Mouse (Mus musculus): ENCODE measurements around the gene Zmat5. TPM values are rescaled to one million over a fixed set of nuclear protein-coding genes. Genes with fewer than 3 reads are reported as not detected.

The Zmat5 gene
- polyA plus RNA-seq, 1 experiment from 2014 or later = 31.0 TPM

GRCm38 (mm10) chr11:4736355-4736754, 31.9 kb downstream of the Zmat5 start:
- no peak overlapping the region for H3K4me2 ChIP-seq
- H3K36me3 ChIP-seq = no peaks in the 10 kb centered on the region
- no peak for ATAC-seq (ENCODE audit: low read depth)
- H3K27me3 ChIP-seq = no peaks in the 10 kb centered on the region
- no peaks in the 10 kb centered on the region for H3K9me3 ChIP-seq (replicated peaks)
- WGBS (ENCODE audit: insufficient replicate concordance) = 56% methylated on average over 6 of the region's 6 CpGs
- no peak overlapping the region for H3K4me3 ChIP-seq (replicated peaks)
- no peak overlapping the region for H3K9ac ChIP-seq
- no peak overlapping the region for H3K27ac ChIP-seq
- no peak for DNase-seq
- H3K4me1 ChIP-seq (replicated peaks) = peaks cover 5% of the 10 kb centered on the region; the same call in 1 of the 2 replicates

- no peak for ATAC-seq (ENCODE audit: low read depth)
- no peak overlapping the region for H3K9ac ChIP-seq
- 81% methylated on average over 10 of the region's 10 CpGs for WGBS (ENCODE audit: insufficient replicate concordance)
- no peak overlapping the region for H3K27ac ChIP-seq
- no peak overlapping the region for H3K4me2 ChIP-seq
- H3K27me3 ChIP-seq = peaks cover 10% of the 10 kb centered on the region
- H3K4me1 ChIP-seq (replicated peaks) = peaks cover 5% of the 10 kb centered on the region; the same call in 1 of the 2 replicates
- no peak for DNase-seq
- no peaks in the 10 kb centered on the region for H3K9me3 ChIP-seq (replicated peaks)
- no peaks in the 10 kb centered on the region for H3K36me3 ChIP-seq
- no peak overlapping the region for H3K4me3 ChIP-seq (replicated peaks)
These were observed 33.2 kb downstream of the Zmat5 start for GRCm38 (mm10) chr11:4737682-4738081.

GRCm38 (mm10) chr11:4738719-4739118, 34.2 kb downstream of the Zmat5 start:
- DNase-seq = no peak
- no peak overlapping the region for H3K4me3 ChIP-seq (replicated peaks)
- WGBS (ENCODE audit: insufficient replicate concordance) = 79% methylated on average over 16 of the region's 16 CpGs
- H3K27ac ChIP-seq = no peak overlapping the region
- no peak overlapping the region for H3K4me2 ChIP-seq
- no peaks in the 10 kb centered on the region for H3K9me3 ChIP-seq (replicated peaks)
- peaks cover 20% of the 10 kb centered on the region for H3K27me3 ChIP-seq
- no peak overlapping the region for H3K9ac ChIP-seq
- peaks cover 5% of the 10 kb centered on the region; the same call in 1 of the 2 replicates for H3K4me1 ChIP-seq (replicated peaks)
- no peaks in the 10 kb centered on the region for H3K36me3 ChIP-seq
- no peak for ATAC-seq (ENCODE audit: low read depth)

DNA sequence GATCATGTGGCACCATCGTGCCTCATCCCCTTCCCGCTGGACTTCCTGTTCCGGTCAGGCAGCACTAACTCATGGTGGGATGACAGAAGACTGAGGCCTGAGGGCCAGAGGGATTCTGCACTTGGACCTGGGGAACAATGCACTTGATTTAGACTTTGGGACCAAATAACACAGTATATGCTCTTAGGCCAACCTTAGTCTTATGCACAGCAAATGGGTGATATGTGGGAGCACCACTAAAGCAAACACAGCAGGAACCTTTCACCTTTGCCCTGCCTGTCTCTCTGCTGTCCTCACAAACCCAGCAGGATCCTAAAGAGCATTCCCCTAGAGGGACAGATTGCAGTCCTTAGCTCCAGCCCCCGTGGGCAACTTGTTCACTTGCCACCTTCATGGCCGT, 36.3 kb downstream of the Zmat5 start:
- no peak overlapping the region for H3K9ac ChIP-seq
- DNase-seq (no peak), ATAC-seq (ENCODE audit: low read depth) (peak; percentile 55)
- H3K4me2 ChIP-seq = no peak overlapping the region
- 37% methylated on average over 5 of the region's 5 CpGs for WGBS (ENCODE audit: insufficient replicate concordance)
- no peak overlapping the region for H3K27ac ChIP-seq
- no peaks in the 10 kb centered on the region for H3K36me3 ChIP-seq
- H3K4me3 ChIP-seq (replicated peaks) = no peak overlapping the region
- H3K27me3 ChIP-seq = peaks cover 41% of the 10 kb centered on the region
- H3K9me3 ChIP-seq (replicated peaks) = no peaks in the 10 kb centered on the region
- peaks cover 5% of the 10 kb centered on the region; the same call in 1 of the 2 replicates for H3K4me1 ChIP-seq (replicated peaks)

DNA sequence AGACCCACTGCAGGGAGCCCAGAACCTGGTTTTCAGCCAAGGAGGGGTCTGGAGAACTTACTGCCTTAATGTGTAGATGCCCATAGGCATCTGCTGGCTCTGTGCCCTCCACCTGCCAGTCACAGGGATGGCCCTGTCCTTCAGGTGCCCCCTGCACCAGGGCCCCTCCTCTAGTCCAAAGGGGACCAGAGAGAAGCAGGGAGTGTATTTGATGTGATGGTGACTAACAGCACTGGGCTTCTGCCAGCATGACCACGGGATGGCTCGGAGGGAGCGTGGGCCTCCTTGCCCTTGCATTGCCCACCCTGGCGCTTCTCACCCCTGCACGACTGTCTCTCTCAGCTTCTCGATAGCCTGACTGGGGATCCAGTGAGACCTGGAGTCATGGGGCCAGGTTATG, 40.2 kb downstream of the Zmat5 start:
- Histone ChIP-seq H3K9ac (no peak overlapping the region), H3K27me3 (peaks cover 80% of the 10 kb centered on the region), H3K4me3 (replicated peaks) (no peak overlapping the region), H3K36me3 (no peaks in the 10 kb centered on the region), H3K4me2 (no peak overlapping the region), H3K4me1 (replicated peaks) (peaks cover 12% of the 10 kb centered on the region), H3K27ac (no peak overlapping the region), H3K9me3 (replicated peaks) (no peaks in the 10 kb centered on the region)
- WGBS (ENCODE audit: insufficient replicate concordance) = 60% methylated on average over 6 of the region's 6 CpGs
- DNase-seq (no peak), ATAC-seq (ENCODE audit: low read depth) (no peak)

DNA sequence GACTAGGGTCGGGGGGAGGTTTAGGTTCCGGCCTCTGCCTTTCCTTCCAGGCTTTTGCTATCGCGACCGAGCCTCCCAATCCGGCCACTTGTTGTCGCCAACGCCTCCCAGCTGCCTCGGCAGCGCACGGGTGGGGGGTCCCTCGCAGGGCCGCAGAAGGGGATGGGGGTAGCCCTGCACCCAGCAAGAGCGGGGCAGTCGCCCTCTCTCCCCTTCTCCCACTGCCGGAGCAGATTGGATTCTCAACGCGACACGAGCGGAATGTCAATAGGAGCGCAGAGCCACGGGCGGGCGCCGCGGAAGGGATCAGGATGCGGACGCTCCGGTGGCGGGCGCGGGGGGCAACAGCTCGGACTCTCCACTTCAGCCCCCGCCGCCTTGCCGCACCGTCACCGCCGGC, 41.5 kb downstream of the Zmat5 start:
- peaks cover 93% of the 10 kb centered on the region for H3K27me3 ChIP-seq
- no peaks in the 10 kb centered on the region for H3K9me3 ChIP-seq (replicated peaks)
- H3K9ac ChIP-seq = no peak overlapping the region
- H3K36me3 ChIP-seq = no peaks in the 10 kb centered on the region
- ATAC-seq (ENCODE audit: low read depth) (no peak), DNase-seq (no peak)
- peak overlapping the region; percentile 62 for H3K4me2 ChIP-seq
- H3K4me1 ChIP-seq (replicated peaks) = peaks cover 7% of the 10 kb centered on the region
- H3K4me3 ChIP-seq (replicated peaks) = peak overlapping the region; percentile 48
- 3% methylated on average over 39 of the region's 39 CpGs for WGBS (ENCODE audit: insufficient replicate concordance)
- no peak overlapping the region for H3K27ac ChIP-seq

- DNase-seq = no peak
- H3K36me3 ChIP-seq = no peaks in the 10 kb centered on the region
- no peaks in the 10 kb centered on the region for H3K9me3 ChIP-seq (replicated peaks)
- no peak within 1 kb of the TSS for H3K27ac ChIP-seq
- peak within 1 kb of the TSS; percentile 62 for H3K4me2 ChIP-seq
- whole genome bisulfite sequencing (ENCODE audit: insufficient replicate concordance) = 0% methylated on average over 36 of the region's 73 CpGs
- peaks cover 98% of the 10 kb centered on the region for H3K27me3 ChIP-seq
- H3K4me3 ChIP-seq (replicated peaks) = peak within 1 kb of the TSS; percentile 48
- no peak within 1 kb of the TSS for H3K9ac ChIP-seq
- peaks cover 7% of the 10 kb centered on the region for H3K4me1 ChIP-seq (replicated peaks)
- ATAC-seq (ENCODE audit: low read depth) = no peak
These were observed 42.3 kb downstream of the Zmat5 start, which contains the start of gene Cabp7 for GRCm38 (mm10) chr11:4746733-4747132. Cabp7 (minus strand) TSS chr11:4746778.

GRCm38 (mm10) chr11:4747285-4747684, 42.8 kb downstream of the Zmat5 start:
- no peaks in the 10 kb centered on the region for H3K9me3 ChIP-seq (replicated peaks)
- peak overlapping the region; percentile 48 for H3K4me3 ChIP-seq (replicated peaks)
- DNase-seq (no peak), ATAC-seq (ENCODE audit: low read depth) (no peak)
- no peak overlapping the region for H3K9ac ChIP-seq
- H3K4me2 ChIP-seq = peak overlapping the region; percentile 62
- WGBS (ENCODE audit: insufficient replicate concordance) = 4% methylated on average over 12 of the region's 12 CpGs
- H3K4me1 ChIP-seq (replicated peaks) = peaks cover 7% of the 10 kb centered on the region
- peaks cover 96% of the 10 kb centered on the region for H3K27me3 ChIP-seq
- no peaks in the 10 kb centered on the region for H3K36me3 ChIP-seq
- H3K27ac ChIP-seq = no peak overlapping the region

DNA sequence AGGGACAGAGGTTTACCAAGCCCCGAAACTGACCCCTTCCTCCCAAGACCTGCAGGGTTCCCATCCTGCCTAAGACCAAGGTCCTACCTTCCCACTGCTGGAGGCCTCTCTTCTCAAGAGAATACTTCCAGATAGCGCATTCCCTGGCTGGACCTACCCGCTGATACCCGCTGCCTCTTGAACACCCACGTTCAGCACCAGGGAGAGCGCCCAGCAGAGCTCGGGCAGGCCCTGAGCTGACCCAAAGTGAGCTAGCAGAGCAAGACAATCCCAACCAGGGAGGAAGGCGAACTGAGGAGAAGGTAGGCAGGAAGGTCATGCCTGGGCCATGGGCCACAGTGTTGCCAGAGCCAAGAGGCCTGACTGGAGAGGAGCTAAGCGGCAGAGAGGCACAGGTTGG, 45.8 kb downstream of the Zmat5 start:
- ATAC-seq (ENCODE audit: low read depth) = no peak
- 4% methylated on average over 9 of the region's 9 CpGs for WGBS (ENCODE audit: insufficient replicate concordance)

DNA sequence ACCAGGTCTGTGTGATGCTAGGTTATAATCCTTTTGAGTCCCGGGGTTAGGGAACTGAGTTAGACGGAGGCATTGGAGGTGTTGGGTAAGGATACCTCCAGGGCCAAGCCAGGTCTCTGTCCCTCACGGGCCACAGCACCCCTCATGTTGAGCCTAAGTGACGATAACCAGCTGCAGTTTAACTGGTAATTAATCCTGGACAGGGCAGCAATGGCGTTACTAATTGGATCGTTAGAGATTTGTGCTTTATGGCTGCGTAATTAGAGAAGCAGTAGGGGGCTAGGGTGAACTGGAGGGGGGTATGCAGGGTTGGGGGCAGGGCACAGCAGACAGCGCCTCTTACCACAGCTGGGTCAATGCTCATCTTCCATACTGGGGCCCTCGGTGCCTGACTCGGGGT, 48.4 kb downstream of the Zmat5 start:
- peaks cover 40% of the 10 kb centered on the region for H3K27me3 ChIP-seq
- 47% methylated on average over 10 of the region's 10 CpGs for WGBS (ENCODE audit: insufficient replicate concordance)

More for the DNA sequence above, 45.8 kb downstream of the Zmat5 start:
- no peaks in the 10 kb centered on the region for H3K36me3 ChIP-seq
- H3K27me3 ChIP-seq = peaks cover 66% of the 10 kb centered on the region
- peaks cover 7% of the 10 kb centered on the region for H3K4me1 ChIP-seq (replicated peaks)
- peak; percentile 47 for DNase-seq
- H3K9ac ChIP-seq = no peak overlapping the region
- H3K4me2 ChIP-seq = no peak overlapping the region
- H3K9me3 ChIP-seq (replicated peaks) = no peaks in the 10 kb centered on the region
- no peak overlapping the region for H3K4me3 ChIP-seq (replicated peaks)
- no peak overlapping the region for H3K27ac ChIP-seq

DNA sequence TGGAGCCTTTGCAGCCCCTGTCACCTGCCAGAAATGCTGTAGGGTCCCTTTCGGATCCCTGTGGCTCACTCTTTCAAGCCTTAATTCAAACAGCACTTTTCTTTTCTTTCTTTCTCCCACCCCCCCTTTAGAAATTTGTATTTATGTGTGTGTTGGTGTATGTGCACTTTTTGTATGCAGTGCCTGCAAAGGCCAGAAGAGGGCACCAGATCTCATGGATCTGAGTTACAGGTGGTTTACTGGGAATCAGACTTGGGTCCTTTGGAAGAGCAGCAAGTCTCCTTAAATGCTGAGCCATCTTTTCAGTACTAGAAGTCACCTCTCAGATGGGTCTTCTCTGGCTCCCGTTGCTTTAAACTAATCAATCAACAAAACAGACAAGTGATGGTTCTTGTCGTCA, 49.6 kb downstream of the Zmat5 start:
- ATAC-seq (ENCODE audit: low read depth) = no peak

More for the DNA sequence above, 48.4 kb downstream of the Zmat5 start:
- Histone ChIP-seq H3K27ac (no peak overlapping the region), H3K9me3 (replicated peaks) (no peaks in the 10 kb centered on the region), H3K9ac (no peak overlapping the region), H3K4me3 (replicated peaks) (no peak overlapping the region), H3K4me1 (replicated peaks) (no peaks in the 10 kb centered on the region), H3K36me3 (no peaks in the 10 kb centered on the region), H3K4me2 (no peak overlapping the region)
- no peak for DNase-seq
- ATAC-seq (ENCODE audit: low read depth) = no peak

GRCm38 (mm10) chr11:4754867-4755266, 50.4 kb downstream of the Zmat5 start:
- DNase-seq = no peak
- Histone ChIP-seq H3K4me2 (no peak overlapping the region), H3K36me3 (no peaks in the 10 kb centered on the region), H3K27ac (no peak overlapping the region), H3K27me3 (peaks cover 20% of the 10 kb centered on the region), H3K9ac (no peak overlapping the region), H3K4me1 (replicated peaks) (no peaks in the 10 kb centered on the region), H3K4me3 (replicated peaks) (no peak overlapping the region), H3K9me3 (replicated peaks) (no peaks in the 10 kb centered on the region)
- 68% methylated on average over 11 of the region's 11 CpGs for WGBS (ENCODE audit: insufficient replicate concordance)
- no peak for ATAC-seq (ENCODE audit: low read depth)

More for the DNA sequence above, 49.6 kb downstream of the Zmat5 start:
- Histone ChIP-seq H3K9me3 (replicated peaks) (no peaks in the 10 kb centered on the region), H3K36me3 (no peaks in the 10 kb centered on the region), H3K9ac (no peak overlapping the region), H3K4me1 (replicated peaks) (no peaks in the 10 kb centered on the region), H3K4me3 (replicated peaks) (no peak overlapping the region), H3K4me2 (no peak overlapping the region), H3K27ac (no peak overlapping the region), H3K27me3 (peaks cover 28% of the 10 kb centered on the region)
- 75% methylated on average over 3 of the region's 3 CpGs for WGBS (ENCODE audit: insufficient replicate concordance)
- DNase-seq = no peak

Measured in liver, embryonic 13.5 days (tissue).